Mouse (Mus musculus) thymus, adult 2 months (tissue): ENCODE results near the gene Adamts2.

Experiments used
- CTCF ChIP-seq: fragments of 200-500 bp; IDR thresholded peaks from 2 replicates; pipeline ENCODE4 v1.5.1; 2012; ENCODE audit warnings: mild to moderate bottlenecking, control low read depth, low read length, moderate library complexity, borderline replicate concordance; ENCODE audit not compliant: control insufficient read depth, poor library complexity, insufficient read depth; ENCODE audit errors: extremely low read depth
- POLR2A ChIP-seq: fragments of 200-500 bp; IDR thresholded peaks from 2 replicates; pipeline ENCODE4 v1.6.1; 2012; ENCODE audit warnings: mild to moderate bottlenecking, low read length, control low read depth, moderate library complexity; ENCODE audit not compliant: control insufficient read depth, poor library complexity, insufficient read depth; ENCODE audit errors: extremely low read depth

- no peak for TF ChIP-seq POLR2A
- peak; percentile 78 for TF ChIP-seq CTCF
Measured at GRCm38 (mm10) chr11:50589060-50589459, 12.8 kb upstream of the Adamts2 start.
